Mouse (Mus musculus): ENCODE measurements at regions not wholly inside any gene's neighbourhood (a gene's known extent, or its start where the extent isn't known, plus 50 kb on each side); places are given as distances from the start of the nearest gene placed in this dataset.

DNA sequence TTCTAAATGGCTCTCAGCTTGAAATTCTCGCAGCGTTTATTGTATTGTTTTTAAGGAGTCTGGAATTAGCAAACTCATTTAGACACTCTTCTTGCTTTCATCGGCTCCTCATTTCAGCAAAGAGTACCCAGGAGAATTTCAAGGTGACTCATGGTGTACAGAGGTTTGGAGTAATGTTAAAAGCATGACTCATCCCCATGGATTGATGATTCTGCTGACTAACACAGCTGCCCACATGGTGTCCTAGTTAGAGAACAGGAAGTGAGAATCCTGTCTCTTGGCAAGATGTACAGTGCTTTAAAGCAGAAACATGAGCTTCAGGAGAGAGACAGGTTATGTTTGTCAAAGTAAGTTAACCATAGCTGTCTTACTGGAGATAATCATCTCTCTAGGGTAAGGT is 1133.6 kb upstream of the Cited2 start:
- intact Hi-C loops (cut with DNase I): no loop called here
- no peak for DNase-seq

DNA sequence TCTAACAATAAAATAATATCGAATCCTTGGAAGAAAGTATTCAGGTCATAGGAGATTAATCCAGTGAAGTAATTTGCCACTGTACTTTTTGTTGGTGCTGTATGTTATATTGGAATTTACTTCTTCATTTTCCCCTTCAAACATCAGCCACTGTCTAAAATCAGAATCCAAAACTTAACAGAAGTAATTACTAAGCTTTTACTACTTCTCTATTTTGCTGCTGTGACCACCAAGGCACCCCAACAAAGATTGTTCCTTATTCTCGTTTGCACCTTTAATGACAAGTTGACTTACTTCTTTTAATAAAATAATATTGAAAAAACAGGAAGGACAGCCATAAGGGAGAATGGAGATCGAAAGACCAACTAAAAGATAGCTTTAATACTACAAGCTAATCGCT is 1130.1 kb upstream of the Cited2 start:
- DNase-seq: no peak
- intact Hi-C loops (cut with DNase I): no loop called here

DNA sequence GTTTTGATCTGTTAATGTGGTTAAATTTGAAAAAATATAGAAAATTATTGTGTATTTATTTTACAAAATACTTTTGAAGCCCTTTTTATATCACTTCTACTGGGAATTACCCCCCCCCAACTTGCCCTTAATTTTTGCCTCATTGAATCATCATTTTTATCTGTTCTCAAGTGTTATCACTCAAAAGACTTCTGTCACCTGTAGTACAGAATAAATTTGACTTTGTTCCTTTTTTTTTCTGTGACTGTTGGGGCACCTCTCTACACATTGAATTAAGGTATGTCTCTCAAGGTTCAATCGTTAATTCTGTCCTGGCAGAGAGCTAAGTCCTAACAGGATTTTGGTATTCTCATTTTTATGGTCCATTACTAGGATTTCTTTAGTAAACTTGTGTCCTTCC is 1123.0 kb upstream of the Cited2 start:
- DNase-seq: no peak

DNA sequence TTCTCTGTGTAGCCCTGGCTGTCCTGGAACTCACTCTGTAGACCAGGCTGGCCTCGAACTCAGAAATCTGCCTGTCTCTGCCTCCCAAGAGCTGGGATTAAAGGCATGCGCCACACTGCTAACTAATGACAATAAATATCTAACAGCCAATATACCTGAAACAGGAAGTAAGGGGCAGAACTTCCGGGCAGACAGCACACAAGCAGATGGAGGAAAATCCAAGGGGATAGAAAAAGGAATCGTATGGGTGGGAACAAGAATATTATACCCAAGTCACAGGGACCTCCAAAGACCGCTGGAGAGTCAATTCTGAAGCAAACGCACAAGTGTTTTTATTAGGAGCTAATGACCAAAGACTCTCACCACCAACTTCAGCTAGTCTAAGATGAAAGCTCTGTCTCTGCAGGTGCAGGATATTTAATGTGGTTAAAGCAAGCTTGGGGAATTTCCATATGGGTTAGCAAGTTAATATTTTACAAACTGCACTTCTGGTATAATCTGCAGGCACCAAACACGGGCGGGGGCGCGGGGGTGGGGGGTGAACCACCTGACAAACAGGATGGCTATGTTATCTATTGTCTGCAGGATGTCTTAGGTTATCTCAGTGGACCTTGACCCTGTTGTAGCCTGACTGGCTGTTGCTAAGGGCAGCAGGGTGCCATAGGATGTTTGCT is 1122.3 kb upstream of the Cited2 start:
- intact Hi-C loops (cut with DNase I): no loop called here
- no peak for DNase-seq

More for the DNA sequence above, 1123.0 kb upstream of the Cited2 start:
- intact Hi-C loops (cut with DNase I): no loop called here

DNA sequence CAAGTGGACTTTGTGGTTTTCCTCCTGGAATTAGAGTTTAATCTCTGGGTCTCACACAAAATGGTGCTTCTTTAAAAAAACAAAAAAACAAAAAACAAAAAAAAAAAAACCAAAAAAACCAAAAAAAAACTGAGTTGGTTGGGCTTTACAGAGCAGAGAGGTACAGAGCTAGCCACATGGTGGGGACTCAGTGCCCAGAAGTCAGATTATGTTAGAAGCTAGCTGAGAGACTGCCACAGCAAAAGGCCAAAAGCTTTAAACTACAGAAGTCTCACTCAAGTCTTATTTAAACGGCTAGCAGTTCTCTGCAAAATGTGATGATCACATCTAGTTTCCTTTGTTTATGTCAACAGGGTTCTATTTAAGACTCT is 1121.8 kb upstream of the Cited2 start:
- intact Hi-C loops (cut with DNase I): no loop called here
- no peak for DNase-seq

DNA sequence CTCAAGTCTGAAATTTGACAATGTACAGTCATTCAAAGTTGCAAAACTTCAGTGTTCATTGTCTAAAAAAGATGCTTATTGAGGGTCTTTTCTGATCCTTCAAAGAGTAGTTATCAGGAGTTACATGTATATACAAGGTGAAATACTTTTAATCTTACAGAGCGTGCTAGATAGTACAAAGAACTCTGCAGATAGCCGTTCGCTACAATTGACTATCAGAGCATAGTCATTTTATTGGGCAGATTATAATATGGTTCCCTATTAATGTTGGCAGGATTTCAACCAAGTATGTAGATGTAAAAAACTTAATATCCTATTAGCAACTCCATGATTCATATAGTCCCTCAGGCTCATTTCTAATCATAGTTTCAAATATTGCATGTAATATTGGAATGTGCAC is 1114.7 kb upstream of the Cited2 start:
- intact Hi-C loops (cut with DNase I): no loop called here
- no peak for DNase-seq

DNA sequence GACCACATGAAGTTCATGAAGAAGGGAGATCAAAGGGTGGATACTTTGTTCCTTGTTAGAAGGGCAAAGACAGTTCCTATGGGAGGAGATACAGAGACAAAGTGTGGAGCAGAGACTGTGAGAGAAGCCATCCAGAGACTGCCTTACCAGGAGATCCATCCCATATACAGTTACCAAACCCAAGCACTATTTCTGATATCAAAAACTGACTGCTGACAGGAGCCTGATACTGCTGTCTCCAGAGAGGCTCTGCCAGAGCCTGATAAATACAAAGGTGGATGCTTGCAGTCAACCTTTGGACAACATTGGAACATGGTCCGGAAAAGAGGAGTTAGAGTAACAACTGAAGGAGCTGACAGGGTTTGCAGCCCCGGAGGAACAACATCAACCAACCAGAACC is 1104.3 kb upstream of the Cited2 start:
- no peak for DNase-seq
- intact Hi-C loops (cut with DNase I): no loop called here

DNA sequence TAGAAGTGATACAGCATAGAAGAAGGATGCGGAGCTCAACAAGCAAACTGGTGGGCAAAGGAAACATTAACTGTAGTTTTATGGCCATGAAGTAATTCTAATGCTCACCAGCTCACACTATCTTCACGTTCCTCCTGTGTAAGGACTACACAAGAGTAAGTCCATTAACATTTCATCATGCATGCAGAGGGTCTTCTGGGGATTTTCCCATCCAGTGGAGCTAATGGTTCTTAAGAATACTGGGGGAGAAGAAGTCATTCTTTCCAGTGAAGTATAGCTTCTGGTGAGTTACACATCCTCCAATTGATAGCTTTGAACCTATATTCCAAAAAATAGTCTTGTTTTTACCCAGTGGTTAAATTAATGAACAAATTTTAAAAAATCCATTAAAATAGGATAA is 1103.4 kb upstream of the Cited2 start:
- no peak for DNase-seq
- intact Hi-C loops (cut with DNase I): no loop called here

DNA sequence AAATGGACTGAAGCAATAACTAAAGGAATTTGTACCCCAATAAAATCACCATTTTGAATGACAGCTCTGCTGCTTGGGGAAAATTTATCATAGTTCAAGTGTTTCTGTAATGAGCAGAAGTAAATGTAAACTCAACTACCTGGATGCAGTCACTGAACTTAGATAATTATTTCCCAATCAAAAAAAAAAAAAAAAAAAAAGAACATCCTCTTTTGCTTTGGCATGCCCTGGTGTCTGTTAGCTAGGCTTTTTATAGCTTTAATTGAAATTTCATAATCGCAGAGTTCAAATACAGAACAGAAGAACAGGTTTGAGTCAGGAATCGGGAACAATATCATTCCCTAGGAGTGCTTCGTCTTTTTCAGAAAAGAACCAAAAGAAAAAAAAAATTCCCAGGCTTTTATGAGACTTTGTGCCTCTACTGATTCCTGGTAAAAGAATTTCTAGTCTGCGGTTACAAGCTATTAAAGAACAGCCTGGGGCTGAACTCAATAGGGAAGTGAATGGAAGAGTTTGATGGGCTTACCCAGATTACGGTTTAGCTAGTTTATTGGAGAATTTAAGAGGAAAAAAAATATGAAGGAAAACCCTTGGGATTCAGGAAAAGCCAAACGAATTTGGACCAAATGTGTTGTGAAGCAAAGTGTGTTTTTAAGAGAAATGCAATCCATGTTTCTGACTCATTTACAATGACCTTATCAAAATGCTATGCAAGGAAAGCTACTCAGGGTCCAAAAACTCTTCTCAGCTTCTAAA is 1102.0 kb upstream of the Cited2 start:
- intact Hi-C loops (cut with DNase I): no loop called here
- no peak for DNase-seq

DNA sequence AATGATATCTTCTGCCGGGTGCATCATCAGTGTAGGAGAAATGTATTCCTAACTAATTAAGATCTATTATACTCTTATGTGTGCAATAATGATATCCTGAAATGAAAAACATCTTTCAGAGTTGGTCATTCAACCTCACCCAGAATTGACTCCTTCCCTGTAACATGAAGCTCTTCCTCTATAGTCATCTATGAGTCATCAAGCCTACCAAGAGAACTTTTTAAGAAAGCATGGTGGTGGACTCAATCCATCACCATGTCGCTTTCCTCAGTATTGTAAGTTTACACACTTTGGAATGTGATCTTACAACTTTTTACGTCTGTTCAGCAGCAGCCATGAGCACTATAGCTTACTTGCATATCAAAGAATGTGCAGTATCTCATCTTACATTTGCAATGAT is 1100.2 kb upstream of the Cited2 start:
- intact Hi-C loops (cut with DNase I): no loop called here

DNA sequence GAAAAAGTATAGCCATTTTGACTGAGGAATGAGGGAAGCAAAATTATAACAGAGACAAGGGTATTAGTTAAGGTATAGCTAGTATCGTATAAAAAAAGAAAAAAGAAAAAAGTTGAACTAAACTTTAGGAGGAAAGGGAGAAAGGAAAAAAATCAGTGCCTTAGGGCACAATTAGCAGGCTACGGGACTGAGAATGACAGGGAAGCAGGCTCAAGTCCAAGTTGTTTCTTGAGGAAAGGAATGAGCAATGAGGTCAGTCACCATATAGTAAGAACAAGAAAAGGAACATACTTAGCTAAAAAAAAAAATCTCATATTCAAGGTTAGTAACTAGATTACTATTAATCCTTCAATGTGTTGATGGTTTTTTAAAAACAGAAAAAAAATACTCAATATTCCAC is 1089.8 kb upstream of the Cited2 start:
- intact Hi-C loops (cut with DNase I): loop anchor here (10.0 kb wide), 1 partner anchor 1242 kb away; no protein-coding TSS in a partner anchor
- DNase-seq: no peak

More for the DNA sequence above, 1100.2 kb upstream of the Cited2 start:
- no peak for DNase-seq

DNA sequence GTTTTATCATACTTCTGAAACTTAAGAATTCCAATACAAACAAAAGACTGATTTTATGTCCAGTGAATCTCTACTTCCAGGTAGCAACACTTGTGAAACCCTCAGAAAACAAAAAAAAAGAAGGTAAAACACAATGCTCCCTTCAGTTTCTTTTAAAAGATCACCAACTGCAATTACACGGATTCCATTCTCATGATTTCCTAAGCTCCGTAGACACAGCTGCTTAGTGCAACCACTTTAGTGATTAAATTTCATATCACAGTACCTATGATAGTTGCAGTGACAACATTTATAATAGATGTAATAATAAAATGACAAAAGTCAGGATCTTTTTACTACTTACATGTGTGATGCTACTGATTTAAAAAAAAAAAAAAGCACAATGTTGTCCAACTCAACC is 1087.6 kb upstream of the Cited2 start:
- intact Hi-C loops (cut with DNase I): loop anchor here (5.0 to 10.0 kb wide), 2 partner anchors 1087 to 1239 kb away; partner anchors contain the start of gene Cited2

DNA sequence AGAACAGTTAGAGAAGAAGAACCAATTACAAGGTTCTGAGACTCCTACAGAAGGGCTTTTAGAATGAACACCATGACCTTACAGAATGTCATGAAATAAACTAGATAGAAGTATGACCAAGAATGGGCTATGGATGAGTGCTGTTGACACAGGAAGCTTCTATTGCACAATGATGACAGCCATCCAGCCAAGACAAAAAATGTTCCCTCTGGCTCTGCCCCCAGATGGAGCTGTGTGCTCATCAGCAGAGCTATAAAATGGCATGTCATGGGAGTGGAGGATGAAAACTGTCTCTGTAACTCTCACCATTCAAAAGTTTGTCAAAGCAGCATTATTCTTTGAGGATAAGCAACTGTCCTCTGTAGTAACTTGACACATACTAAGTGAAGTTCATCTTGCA is 1086.0 kb upstream of the Cited2 start:
- peak; percentile 42 to 52 for DNase-seq
- intact Hi-C loops (cut with DNase I): loop anchor here (5.0 to 10.0 kb wide), 2 partner anchors 1085 to 1238 kb away; partner anchors contain the start of gene Cited2

More for the DNA sequence above, 1087.6 kb upstream of the Cited2 start:
- no peak for DNase-seq

DNA sequence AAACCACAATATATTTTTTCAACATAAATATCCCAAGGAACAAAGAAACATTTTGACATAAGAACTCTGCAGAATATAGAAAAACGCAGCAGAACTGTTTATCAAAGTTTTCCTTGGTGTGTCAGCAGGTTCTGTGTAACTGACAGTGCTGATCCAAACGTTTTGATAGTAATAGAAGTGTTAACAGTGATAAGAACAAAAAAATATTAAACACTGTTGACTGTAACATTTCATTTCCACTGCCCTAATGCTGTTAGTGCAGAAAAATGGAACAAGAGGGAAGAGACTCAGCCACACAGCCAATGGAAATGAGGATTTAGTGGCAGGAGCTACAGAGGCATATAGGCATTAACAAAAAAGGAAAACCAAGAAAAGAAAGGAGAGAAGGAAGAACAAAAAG is 1084.9 kb upstream of the Cited2 start:
- no peak for DNase-seq
- intact Hi-C loops (cut with DNase I): loop anchor here (5.0 to 10.0 kb wide), 2 partner anchors 1084 to 1237 kb away; partner anchors contain the start of gene Cited2

DNA sequence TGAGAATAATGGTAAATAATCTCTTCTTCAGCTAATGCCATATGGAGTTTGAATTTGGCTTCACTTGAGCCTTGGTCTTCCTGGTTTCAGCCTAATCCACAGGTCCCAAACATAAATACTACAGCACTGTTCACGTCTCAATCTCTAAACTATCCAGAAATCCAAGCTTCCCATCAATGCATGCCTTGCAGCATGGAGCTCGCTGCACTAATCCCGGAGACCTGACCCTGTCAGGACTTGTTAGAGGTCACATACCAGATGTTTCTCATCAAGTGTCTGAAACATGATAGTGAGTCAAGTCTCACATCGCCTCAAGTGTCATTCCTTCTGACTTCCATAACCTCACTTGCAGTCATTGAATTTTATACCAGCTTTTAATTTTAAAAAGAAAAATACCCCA is 1082.9 kb upstream of the Cited2 start:
- no peak for DNase-seq
- intact Hi-C loops (cut with DNase I): no loop called here

DNA sequence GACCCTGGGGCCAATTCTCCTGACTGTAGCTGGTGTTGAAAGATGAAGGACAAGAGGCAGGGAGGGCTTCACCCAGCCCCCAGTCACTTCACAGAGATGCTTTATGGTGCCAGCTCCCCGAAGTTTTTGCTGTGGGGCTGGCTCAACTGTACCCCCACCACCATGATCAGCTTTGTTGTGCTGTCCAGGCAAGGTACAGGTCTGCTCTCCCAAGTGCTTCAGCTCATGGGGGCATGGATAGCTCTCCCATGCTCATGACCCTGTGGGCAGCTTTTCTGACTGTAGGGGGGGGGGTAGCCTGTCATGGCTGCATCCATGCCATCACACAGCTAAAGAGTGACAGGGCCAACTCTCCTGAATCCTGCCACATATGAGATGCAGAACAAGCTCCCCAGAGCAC is 1072.9 kb upstream of the Cited2 start:
- intact Hi-C loops (cut with DNase I): no loop called here
- DNase-seq: no peak

DNA sequence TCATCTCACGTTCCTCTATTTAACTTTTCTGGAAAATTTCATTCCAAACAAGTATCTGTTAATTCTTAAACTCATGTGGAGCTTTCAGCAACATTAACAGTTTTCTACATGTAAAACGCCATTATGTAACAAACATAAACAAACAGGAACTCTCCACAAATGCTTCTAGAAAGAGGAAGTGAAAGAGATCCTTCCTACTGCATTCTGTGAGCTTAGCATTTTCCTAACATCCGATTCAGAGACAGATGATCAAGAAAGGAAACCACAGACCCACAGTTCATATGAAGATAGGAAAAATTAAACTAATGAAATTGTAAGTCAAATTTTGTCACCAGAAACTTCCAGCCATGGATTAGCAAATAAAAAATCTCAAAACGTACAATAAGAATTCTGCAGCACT is 1070.6 kb upstream of the Cited2 start:
- no peak for DNase-seq
- intact Hi-C loops (cut with DNase I): no loop called here

DNA sequence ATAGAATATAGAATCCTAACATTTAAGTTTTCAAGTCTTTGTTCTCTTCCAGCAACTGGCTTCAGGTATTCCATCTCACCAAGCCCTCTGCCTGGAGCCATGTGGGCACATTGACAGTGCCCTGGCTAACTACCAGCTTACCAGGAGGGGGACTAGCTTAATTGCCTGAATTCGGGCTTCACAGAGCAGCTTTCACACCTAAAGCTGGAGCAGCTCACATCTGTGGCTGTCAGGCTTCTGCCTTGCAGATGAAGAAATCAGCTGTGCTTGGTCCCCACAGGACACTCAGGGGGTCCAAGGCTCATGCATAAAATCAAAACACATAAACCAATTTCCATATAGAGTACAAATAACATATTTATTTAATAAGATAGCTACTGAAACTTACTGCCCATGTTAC is 1058.5 kb upstream of the Cited2 start:
- intact Hi-C loops (cut with DNase I): no loop called here
- no peak for DNase-seq

DNA sequence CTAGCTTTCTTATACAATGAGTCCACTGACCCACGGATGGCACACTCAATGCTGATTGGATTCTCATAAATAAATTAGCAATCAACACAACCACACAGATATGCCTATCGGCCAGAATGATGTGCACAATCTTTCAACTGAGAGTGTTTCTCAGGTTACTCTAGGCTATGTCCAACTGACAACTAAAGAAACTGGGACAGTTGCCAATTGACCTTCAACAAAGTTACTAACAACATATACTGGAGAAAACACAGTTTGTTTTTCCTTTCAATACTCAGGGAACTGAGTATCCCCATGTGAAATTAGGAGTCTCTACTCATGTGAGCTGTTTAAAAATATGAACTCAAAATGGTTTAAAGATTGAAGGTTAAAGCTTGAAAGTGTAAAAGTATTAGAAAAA is 1052.7 kb upstream of the Cited2 start:
- intact Hi-C loops (cut with DNase I): no loop called here
- DNase-seq: no peak

DNA sequence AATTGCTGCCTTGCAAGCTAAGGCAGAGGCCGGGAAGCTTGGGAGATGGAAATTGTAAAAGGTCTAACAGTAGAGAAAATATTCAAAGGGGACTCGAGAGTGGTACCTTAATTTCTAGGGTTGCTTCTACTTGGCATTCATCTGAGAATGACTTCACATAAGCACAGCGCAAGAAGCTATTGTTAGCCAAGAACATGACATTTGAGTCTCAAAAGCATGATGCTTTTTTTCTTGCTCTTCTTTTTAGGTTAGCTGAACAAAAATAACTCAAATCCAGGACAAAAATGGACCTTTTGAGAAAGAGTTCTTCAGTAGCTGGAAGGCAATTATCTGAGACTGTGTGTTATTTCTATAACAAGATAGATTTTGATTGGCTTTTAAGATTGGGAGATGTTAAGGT is 1042.0 kb upstream of the Cited2 start:
- intact Hi-C loops (cut with DNase I): no loop called here
- DNase-seq: no peak

DNA sequence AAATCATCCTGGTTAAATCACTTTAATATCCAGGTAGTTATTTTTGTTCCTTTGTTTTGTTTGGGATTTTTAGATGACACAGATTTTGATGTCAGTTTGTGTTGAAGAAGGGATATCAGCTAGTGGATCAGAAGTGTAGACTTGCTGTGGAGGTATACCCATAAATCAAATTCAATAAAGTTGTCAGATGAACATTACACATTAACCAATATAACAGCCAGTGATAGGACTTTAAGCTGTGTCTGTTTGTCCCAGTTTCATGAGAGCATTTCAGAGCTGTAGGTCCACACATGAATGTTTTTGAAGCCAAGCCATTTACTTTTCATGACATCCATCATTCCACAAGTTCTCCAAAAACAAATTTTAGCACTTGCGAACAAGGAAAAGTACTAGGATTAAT is 1037.7 kb upstream of the Cited2 start:
- intact Hi-C loops (cut with DNase I): no loop called here
- no peak for DNase-seq

DNA sequence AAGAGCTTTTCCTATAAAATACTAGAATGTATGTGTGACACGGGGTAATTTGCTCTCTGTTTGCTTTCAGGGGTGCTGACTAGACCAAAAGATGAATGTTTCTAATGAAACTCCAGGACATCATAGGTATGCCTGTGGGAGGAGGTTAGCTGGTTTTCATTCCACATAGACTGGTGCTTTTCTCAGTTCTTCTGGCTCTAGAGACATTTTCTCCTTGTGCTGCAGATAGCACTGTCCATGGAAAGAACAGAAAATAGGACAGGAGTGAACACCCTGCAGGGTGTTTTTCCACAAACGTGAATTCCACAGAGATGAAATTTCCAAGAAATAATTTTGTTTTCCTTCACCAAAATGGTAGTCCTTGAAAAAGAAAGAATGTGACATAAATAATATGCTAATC is 1016.0 kb upstream of the Cited2 start:
- DNase-seq: no peak
- intact Hi-C loops (cut with DNase I): no loop called here
